Mouse (Mus musculus): ENCODE results near the gene Gmppb. TPM values are rescaled to one million over a fixed set of nuclear protein-coding genes. Genes with fewer than 3 reads are reported as not detected.

Gmppb gene
- 30.4 and 32.1 TPM in 2 replicates for polyA plus RNA-seq (2012; rRNA removed)
- 37.4 and 41.3 TPM in 2 replicates for polyA plus RNA-seq (2014; fragmentation: Nextera tagmentation; extraction: Ambion mirVana)

- ATAC-seq (ENCODE audit: low FRiP score, low read depth): peak; percentile 95
- no peaks in the 10 kb centered on the region for H3K27me3 ChIP-seq (ENCODE audit: control insufficient read depth, insufficient read depth, low read length)
- WGBS: under 1% methylated on average over 34 of the region's 39 CpGs
- H3K36me3 ChIP-seq (ENCODE audit: control insufficient read depth, insufficient read depth, low read length): peaks cover 62% of the 10 kb centered on the region
- DNase-seq (ENCODE audit: low spot score): peak; percentile 97
- H3K4me2 ChIP-seq (replicated peaks; ENCODE audit: low read depth, low read length, severe bottlenecking): peak within 1 kb of the TSS; percentile 75
- H3K9ac ChIP-seq (ENCODE audit: low read depth, low read length, severe bottlenecking): peak within 1 kb of the TSS; percentile 87
- peak within 1 kb of the TSS; percentile 84 for H3K27ac ChIP-seq (replicated peaks; ENCODE audit: low read depth, low read length)
- TF ChIP-seq POLR2A (IDR thresholded peaks at IDR 0.05; ENCODE audit: borderline replicate concordance, extremely low read depth, insufficient read depth, insufficient read length): 0 out of 2 replicates have a peak, but pooled peaks have one; percentile 32
- no peaks in the 10 kb centered on the region for H3K9me3 ChIP-seq (ENCODE audit: control insufficient read depth, low read length)
- H3K4me3 ChIP-seq (replicated peaks; ENCODE audit: low read length): peak within 1 kb of the TSS; percentile 83
- H3K4me1 ChIP-seq (ENCODE audit: control insufficient read depth, insufficient read depth, low read length): peaks cover 10% of the 10 kb centered on the region; the same call in 1 of the 2 replicates
Measured at GRCm38 (mm10) chr9:108049016-108049455, at the start of gene Gmppb. Gene Gmppb, plus strand, starts transcription at chr9:108049242.

DNA sequence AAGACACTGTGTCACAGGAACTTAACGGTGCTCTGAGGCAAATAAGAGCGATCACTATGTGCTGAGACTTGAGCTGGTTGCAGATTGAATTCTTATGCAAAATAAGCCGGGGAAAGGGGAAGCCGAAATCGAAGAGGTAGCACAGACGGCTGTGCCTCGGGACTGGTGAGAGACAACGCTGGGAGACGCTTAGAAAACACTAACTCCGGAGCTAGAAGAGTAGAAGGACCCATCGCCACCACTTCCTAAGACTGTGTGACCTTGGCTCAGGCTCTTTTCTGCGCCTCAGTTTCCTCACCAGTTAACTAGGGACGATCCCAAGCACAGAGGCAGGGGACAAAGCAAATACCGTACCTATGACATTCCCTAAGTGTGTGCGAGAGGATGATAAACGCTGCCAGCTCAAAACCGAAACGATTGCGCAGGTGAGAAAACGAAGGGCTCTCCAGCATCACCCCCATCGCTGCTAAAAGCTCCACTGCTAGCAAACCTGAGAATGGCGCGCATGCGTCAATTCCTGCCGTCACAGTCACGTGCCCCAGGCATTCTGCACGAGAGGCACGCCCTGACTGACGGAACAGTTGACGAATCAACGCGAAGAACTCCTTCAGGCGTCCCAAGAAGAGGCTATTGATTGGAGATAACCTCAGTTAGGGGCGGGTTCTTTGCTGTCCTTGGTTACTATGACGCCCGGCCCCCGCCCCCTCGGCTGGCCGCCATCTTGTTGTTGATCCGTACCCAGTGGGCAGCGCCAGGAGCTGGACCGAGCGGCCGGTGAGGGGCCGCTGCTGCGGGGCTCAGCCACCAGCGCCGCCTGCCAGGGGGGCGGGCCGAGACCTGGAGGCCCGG, 46.9 kb upstream of the Gmppb start, which contains the start of gene Ip6k1:
Ip6k1 (plus strand) TSS at position 580 of the 849 bp plus-strand sequence.
- H3K27ac ChIP-seq (replicated peaks; ENCODE audit: low read depth, low read length): peak within 1 kb of the TSS; percentile 90
- peaks cover 14% of the 10 kb centered on the region for H3K4me1 ChIP-seq (ENCODE audit: control insufficient read depth, insufficient read depth, low read length)
- no peaks in the 10 kb centered on the region for H3K27me3 ChIP-seq (ENCODE audit: control insufficient read depth, insufficient read depth, low read length)
- DNase-seq (ENCODE audit: low spot score) (peak; percentile 100), ATAC-seq (ENCODE audit: low FRiP score, low read depth) (peak; percentile 100)
- H3K4me3 ChIP-seq (replicated peaks; ENCODE audit: low read length): peak within 1 kb of the TSS; percentile 93
- under 1% methylated on average over 45 of the region's 51 CpGs for WGBS
- H3K9me3 ChIP-seq (ENCODE audit: control insufficient read depth, low read length): no peaks in the 10 kb centered on the region
- peak within 1 kb of the TSS; percentile 93 for H3K9ac ChIP-seq (ENCODE audit: low read depth, low read length, severe bottlenecking)
- no peaks in the 10 kb centered on the region for H3K36me3 ChIP-seq (ENCODE audit: control insufficient read depth, insufficient read depth, low read length)
- peak; percentile 51; the same call in 1 of the 2 replicates for TF ChIP-seq POLR2A (IDR thresholded peaks at IDR 0.05; ENCODE audit: borderline replicate concordance, extremely low read depth, insufficient read depth, insufficient read length)
- H3K4me2 ChIP-seq (replicated peaks; ENCODE audit: low read depth, low read length, severe bottlenecking): peak within 1 kb of the TSS; percentile 79

DNA sequence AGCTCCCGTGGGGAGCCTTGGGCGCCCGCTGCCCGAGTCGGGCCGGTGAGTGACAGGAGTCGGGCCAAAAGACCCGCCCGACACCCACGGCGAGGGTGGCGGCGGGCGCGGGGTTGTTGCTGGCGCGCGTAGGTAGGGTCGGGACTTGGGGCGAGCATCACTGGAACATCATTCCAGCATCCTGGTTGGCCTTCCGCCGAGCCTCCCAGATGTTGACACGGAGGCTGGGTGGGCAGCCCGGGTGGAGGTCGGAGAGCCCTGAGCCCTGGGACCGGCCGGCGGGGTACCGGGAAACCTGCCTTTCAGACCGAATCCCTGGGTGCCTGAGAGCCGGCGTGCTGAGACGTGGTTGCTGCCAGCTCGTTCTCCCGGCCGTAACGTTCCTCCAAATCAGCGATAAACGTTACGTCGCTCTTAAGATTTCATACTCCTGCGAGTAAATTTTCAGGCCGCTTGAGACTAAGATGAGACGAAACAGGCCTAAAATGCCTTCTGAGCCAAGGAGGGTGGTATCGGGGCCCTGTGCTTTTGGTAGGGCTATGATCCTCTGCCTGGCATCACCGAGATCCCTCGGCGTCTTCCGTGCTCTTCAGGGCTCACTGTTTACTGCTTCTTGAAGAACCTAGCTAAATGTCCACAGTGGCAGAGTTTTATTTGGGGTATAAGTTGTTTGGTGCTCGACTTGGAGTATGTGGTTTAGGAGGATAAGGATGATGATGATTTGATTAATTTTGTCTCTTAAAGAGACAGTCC, 46.1 kb upstream of the Gmppb start:
- Histone ChIP-seq H3K9ac (ENCODE audit: low read depth, low read length, severe bottlenecking) (peak overlapping the region; percentile 93), H3K36me3 (ENCODE audit: control insufficient read depth, insufficient read depth, low read length) (no peaks in the 10 kb centered on the region), H3K4me2 (replicated peaks; ENCODE audit: low read depth, low read length, severe bottlenecking) (peak overlapping the region; percentile 79), H3K4me1 (ENCODE audit: control insufficient read depth, insufficient read depth, low read length) (peaks cover 14% of the 10 kb centered on the region), H3K4me3 (replicated peaks; ENCODE audit: low read length) (peak overlapping the region; percentile 93), H3K27ac (replicated peaks; ENCODE audit: low read depth, low read length) (peak overlapping the region; percentile 90), H3K9me3 (ENCODE audit: control insufficient read depth, low read length) (no peaks in the 10 kb centered on the region), H3K27me3 (ENCODE audit: control insufficient read depth, insufficient read depth, low read length) (no peaks in the 10 kb centered on the region)
- peak; percentile 20; the same call in 1 of the 2 replicates for ATAC-seq (ENCODE audit: low FRiP score, low read depth)
- DNase-seq (ENCODE audit: low spot score): no peak
- under 1% methylated on average over 39 of the region's 50 CpGs for WGBS
- no peak for TF ChIP-seq POLR2A (IDR thresholded peaks at IDR 0.05; ENCODE audit: borderline replicate concordance, extremely low read depth, insufficient read depth, insufficient read length)

DNA sequence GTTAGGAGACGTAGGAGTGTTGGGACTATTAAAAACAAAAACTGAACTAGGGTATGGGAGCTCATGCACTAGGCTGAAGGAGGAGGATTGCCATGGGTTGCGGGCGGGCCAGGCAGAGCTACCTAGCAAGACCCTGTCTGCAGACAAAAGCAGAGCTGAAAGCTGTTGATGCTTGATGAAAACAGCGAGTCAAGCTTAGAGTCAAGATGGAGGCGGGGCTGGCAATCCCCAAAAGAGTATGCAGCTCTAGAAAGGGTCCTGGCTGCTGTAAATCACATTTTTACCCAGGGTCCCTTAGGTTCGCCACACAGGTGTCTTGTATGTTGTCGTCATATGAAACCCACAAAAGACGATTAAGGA, 45.5 kb upstream of the Gmppb start:
- peak overlapping the region; percentile 93 for H3K4me3 ChIP-seq (replicated peaks; ENCODE audit: low read length)
- no peak for TF ChIP-seq POLR2A (IDR thresholded peaks at IDR 0.05; ENCODE audit: borderline replicate concordance, extremely low read depth, insufficient read depth, insufficient read length)
- peak overlapping the region; percentile 79 for H3K4me2 ChIP-seq (replicated peaks; ENCODE audit: low read depth, low read length, severe bottlenecking)
- WGBS: 8% methylated on average over 8 of the region's 8 CpGs
- H3K27me3 ChIP-seq (ENCODE audit: control insufficient read depth, insufficient read depth, low read length): no peaks in the 10 kb centered on the region
- peaks cover 14% of the 10 kb centered on the region for H3K4me1 ChIP-seq (ENCODE audit: control insufficient read depth, insufficient read depth, low read length)
- DNase-seq (ENCODE audit: low spot score): no peak
- no peaks in the 10 kb centered on the region for H3K9me3 ChIP-seq (ENCODE audit: control insufficient read depth, low read length)
- peak overlapping the region; percentile 90; the same call in 1 of the 2 replicates for H3K27ac ChIP-seq (replicated peaks; ENCODE audit: low read depth, low read length)
- peak overlapping the region; percentile 93 for H3K9ac ChIP-seq (ENCODE audit: low read depth, low read length, severe bottlenecking)
- no peaks in the 10 kb centered on the region for H3K36me3 ChIP-seq (ENCODE audit: control insufficient read depth, insufficient read depth, low read length)
- no peak for ATAC-seq (ENCODE audit: low FRiP score, low read depth)

DNA sequence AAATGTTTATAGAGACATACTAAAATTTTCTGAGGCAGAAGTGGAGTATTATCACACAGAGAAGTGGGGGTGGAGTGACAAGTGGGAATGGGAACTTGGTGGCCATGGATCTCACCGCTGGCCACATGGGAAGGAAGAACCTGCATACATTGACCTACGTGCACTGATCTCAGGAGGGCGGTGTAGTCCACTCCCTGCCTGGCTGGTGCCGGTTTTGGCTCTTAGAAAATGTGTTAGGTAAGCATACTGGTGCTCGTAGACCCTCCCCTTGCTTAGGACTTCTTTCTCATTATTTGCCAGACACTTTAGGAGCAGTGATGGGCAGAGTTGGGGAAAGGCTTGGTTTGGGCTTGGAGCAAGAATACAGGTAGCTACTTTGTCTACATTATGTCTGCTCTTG, 41.0 kb upstream of the Gmppb start:
- Histone ChIP-seq H3K27me3 (ENCODE audit: control insufficient read depth, insufficient read depth, low read length) (no peaks in the 10 kb centered on the region), H3K9ac (ENCODE audit: low read depth, low read length, severe bottlenecking) (no peak overlapping the region), H3K4me1 (ENCODE audit: control insufficient read depth, insufficient read depth, low read length) (peaks cover 9% of the 10 kb centered on the region), H3K27ac (replicated peaks; ENCODE audit: low read depth, low read length) (no peak overlapping the region), H3K9me3 (ENCODE audit: control insufficient read depth, low read length) (no peaks in the 10 kb centered on the region), H3K4me2 (replicated peaks; ENCODE audit: low read depth, low read length, severe bottlenecking) (no peak overlapping the region), H3K36me3 (ENCODE audit: control insufficient read depth, insufficient read depth, low read length) (peaks cover 9% of the 10 kb centered on the region), H3K4me3 (replicated peaks; ENCODE audit: low read length) (no peak overlapping the region)
- WGBS: 94% methylated on average over 5 of the region's 5 CpGs
- no peak for DNase-seq (ENCODE audit: low spot score)
- TF ChIP-seq POLR2A (IDR thresholded peaks at IDR 0.05; ENCODE audit: borderline replicate concordance, extremely low read depth, insufficient read depth, insufficient read length): no peak
- ATAC-seq (ENCODE audit: low FRiP score, low read depth): no peak
